ENCODE assay signal across 8 mouse cellular contexts in genomic region chr10:77165318-77165945, GRCm38 (mm10). TPM values are rescaled to one million over a fixed set of nuclear protein-coding genes. Genes with fewer than 3 reads are reported as not detected.
DNase-seq lines count a peak whose midpoint lies in the region; ATAC-seq and TF ChIP-seq lines count a peak whose summit lies in the region.

No protein-coding gene starts in this region.

- H3K4me3 ChIP-seq in spleen, adult 2 months (ENCODE audit: extremely low read depth, insufficient read depth, insufficient read length): peak overlapping the region; percentile 42; the same call in 1 of the 2 replicates
- peak overlapping the region; percentile 54 for H3K4me3 ChIP-seq in embryonic facial prominence, embryonic 13.5 days
- H3K4me3 ChIP-seq in intestine, embryonic 15.5 days (replicated peaks): peak overlapping the region; percentile 49
- peak overlapping the region; percentile 52 for H3K4me3 ChIP-seq in liver, embryonic 16.5 days (ENCODE audit: low read depth, low read length)

- TF ChIP-seq POLR2A in spleen, adult 2 months (IDR thresholded peaks at IDR 0.05; ENCODE audit: low read depth, low read length): no peak

- no peak for ATAC-seq in embryonic facial prominence, embryonic 13.5 days (ENCODE audit: insufficient number of reproducible peaks, insufficient read depth, low FRiP score, low TSS enrichment, low read depth)
- peak; percentile 35 for ATAC-seq in intestine, embryonic 15.5 days
- 0 out of 2 replicates have a peak, but pooled peaks have one; percentile 7 for ATAC-seq in liver, embryonic 16.5 days (ENCODE audit: low read depth)

- no peaks in the 10 kb centered on the region for H3K9me3 ChIP-seq in embryonic facial prominence, embryonic 13.5 days
- H3K9me3 ChIP-seq in intestine, embryonic 15.5 days: no peaks in the 10 kb centered on the region
- H3K9me3 ChIP-seq in liver, embryonic 16.5 days (replicated peaks; ENCODE audit: control insufficient read depth, low read length): no peaks in the 10 kb centered on the region

- peak overlapping the region; percentile 71 for H3K9ac ChIP-seq in embryonic facial prominence, embryonic 13.5 days
- H3K9ac ChIP-seq in intestine, embryonic 15.5 days: peak overlapping the region; percentile 44
- 0 out of 2 replicates have a peak overlapping the region, but pooled peaks have one; percentile 4 for H3K9ac ChIP-seq in liver, embryonic 16.5 days (ENCODE audit: low read depth, low read length)

- no peak for TF ChIP-seq CTCF in spleen, adult 2 months (IDR thresholded peaks at IDR 0.05; ENCODE audit: extremely low read depth, insufficient read depth, insufficient read length, insufficient replicate concordance)

- H3K36me3 ChIP-seq in spleen, adult 2 months (ENCODE audit: control insufficient read depth, insufficient read depth, low read length): no peaks in the 10 kb centered on the region
- no peaks in the 10 kb centered on the region for H3K36me3 ChIP-seq in embryonic facial prominence, embryonic 13.5 days
- H3K36me3 ChIP-seq in intestine, embryonic 15.5 days: no peaks in the 10 kb centered on the region
- no peaks in the 10 kb centered on the region for H3K36me3 ChIP-seq in liver, embryonic 16.5 days (ENCODE audit: control insufficient read depth, insufficient read depth)

- WGBS in spleen, adult 2 months: 6% methylated on average over 40 of the region's 40 CpGs
- under 1% methylated on average over 40 of the region's 40 CpGs for WGBS in embryonic facial prominence, embryonic 13.5 days
- 2% methylated on average over 40 of the region's 40 CpGs for WGBS in intestine, embryonic 15.5 days
- WGBS in liver, embryonic 16.5 days (ENCODE audit: insufficient replicate concordance): 1% methylated on average over 40 of the region's 40 CpGs

- peak overlapping the region; percentile 97 for H3K4me2 ChIP-seq in embryonic facial prominence, embryonic 13.5 days
- H3K4me2 ChIP-seq in intestine, embryonic 15.5 days (replicated peaks): peak overlapping the region; percentile 96
- H3K4me2 ChIP-seq in liver, embryonic 16.5 days (ENCODE audit: low read depth, low read length): peak overlapping the region; percentile 73

- no peaks in the 10 kb centered on the region for H3K27me3 ChIP-seq in spleen, adult 2 months (ENCODE audit: control insufficient read depth, insufficient read depth, low read length)
- peaks cover 33% of the 10 kb centered on the region for H3K27me3 ChIP-seq in embryonic facial prominence, embryonic 13.5 days
- peaks cover 19% of the 10 kb centered on the region for H3K27me3 ChIP-seq in intestine, embryonic 15.5 days (replicated peaks)
- H3K27me3 ChIP-seq in liver, embryonic 16.5 days (ENCODE audit: control insufficient read depth, insufficient read depth, low read depth, low read length): peaks cover 44% of the 10 kb centered on the region

- peaks cover 7% of the 10 kb centered on the region; the same call in 1 of the 2 replicates for H3K4me1 ChIP-seq in spleen, adult 2 months (ENCODE audit: control insufficient read depth, insufficient read depth, insufficient read length)
- H3K4me1 ChIP-seq in embryonic facial prominence, embryonic 13.5 days: peaks cover 44% of the 10 kb centered on the region
- H3K4me1 ChIP-seq in intestine, embryonic 15.5 days (replicated peaks): peaks cover 17% of the 10 kb centered on the region
- H3K4me1 ChIP-seq in liver, embryonic 16.5 days (ENCODE audit: control insufficient read depth, low read depth, low read length): peaks cover 13% of the 10 kb centered on the region

- H3K27ac ChIP-seq in spleen, adult 2 months (ENCODE audit: insufficient read depth, low read length): no peak overlapping the region
- H3K27ac ChIP-seq in embryonic facial prominence, embryonic 13.5 days: peak overlapping the region; percentile 62
- H3K27ac ChIP-seq in intestine, embryonic 15.5 days: peak overlapping the region; percentile 32; the same call in 1 of the 2 replicates
- H3K27ac ChIP-seq in liver, embryonic 16.5 days (ENCODE audit: low read length): no peak overlapping the region

- no peak for DNase-seq in spleen, adult 2 months (ENCODE audit: low read depth in 1 of 2, low spot score in 2 of 2)
- DNase-seq in spleen, postnatal 36 days (ENCODE audit: low spot score in 2 of 2): no peak
- peak; percentile 75 for DNase-seq in retina, postnatal 1 day
- no peak for DNase-seq in spleen, postnatal 4 days (ENCODE audit: low spot score in 2 of 2)
- no peak for DNase-seq in left cerebral cortex, adult 18-20 months (ENCODE audit: low spot score in 2 of 2)

RNA-seq across cellular contexts. Expression of gene Col18a1, which starts 0.9 kb away (rescaled TPM):
- 15.0 and 23.4 TPM in 2 replicates for polyA plus RNA-seq in spleen, adult 2 months (2012; rRNA removed)
- 83.9 and 86.3 TPM in 2 replicates for polyA plus RNA-seq in embryonic facial prominence, embryonic 13.5 days (2015; fragmentation: Nextera tagmentation; extraction: Ambion mirVana)
- 59.5 and 59.7 TPM in 2 replicates for polyA plus RNA-seq in intestine, embryonic 15.5 days (2015; fragmentation: Nextera tagmentation; extraction: Ambion mirVana)
- 87.9 and 104 TPM in 2 replicates for polyA plus RNA-seq in liver, embryonic 16.5 days (2015; fragmentation: Nextera tagmentation; extraction: Ambion mirVana)
- 1 to 10 TPM; 4.4 to 4.5 TPM for total RNA-seq in left cerebral cortex, adult 18-20 months (2021)

Comparison
In these comparisons a context has a peak if more than half of its experiments do, and no peak if none do; other contexts are left out.
1. H3K27ac ChIP-seq: peak in embryonic facial prominence, embryonic 13.5 days (single experiment) and intestine, embryonic 15.5 days (single experiment); none in spleen, adult 2 months (single experiment) and liver, embryonic 16.5 days (single experiment).
2. H3K9ac ChIP-seq: peak in every context shown above with its lines; median percentile 71 in embryonic facial prominence, embryonic 13.5 days; 44 in intestine, embryonic 15.5 days; 4 in liver, embryonic 16.5 days.
3. Peak in every context shown above with its lines, with median percentiles within 50 percentile points of each other: H3K4me3 ChIP-seq and H3K4me2 ChIP-seq.